Mouse (Mus musculus): ENCODE results near the gene Gm37240.

Gene Gm37240

DNA sequence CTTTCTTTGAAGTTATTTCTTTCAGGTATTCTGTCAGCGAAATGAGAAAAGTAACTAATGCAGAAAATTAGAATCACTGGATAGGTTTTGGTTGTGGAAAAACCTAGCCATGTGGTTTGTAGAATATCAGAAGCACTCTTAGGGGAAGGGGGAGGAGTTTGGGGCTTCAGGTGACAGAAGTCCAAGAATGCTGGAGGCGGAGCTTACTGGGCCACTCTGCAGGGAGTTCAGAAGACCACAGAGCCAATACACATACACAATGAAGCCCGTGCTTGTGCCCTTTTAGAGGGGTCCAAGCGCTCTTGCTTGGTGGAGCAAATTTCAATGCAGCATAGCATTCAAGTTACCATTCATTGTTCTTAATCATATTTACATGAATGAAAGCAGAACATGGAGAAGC lies 138.5 kb downstream of the Gm37240 start:
- no peak for DNase-seq (ENCODE audit: low spot score)

DNA sequence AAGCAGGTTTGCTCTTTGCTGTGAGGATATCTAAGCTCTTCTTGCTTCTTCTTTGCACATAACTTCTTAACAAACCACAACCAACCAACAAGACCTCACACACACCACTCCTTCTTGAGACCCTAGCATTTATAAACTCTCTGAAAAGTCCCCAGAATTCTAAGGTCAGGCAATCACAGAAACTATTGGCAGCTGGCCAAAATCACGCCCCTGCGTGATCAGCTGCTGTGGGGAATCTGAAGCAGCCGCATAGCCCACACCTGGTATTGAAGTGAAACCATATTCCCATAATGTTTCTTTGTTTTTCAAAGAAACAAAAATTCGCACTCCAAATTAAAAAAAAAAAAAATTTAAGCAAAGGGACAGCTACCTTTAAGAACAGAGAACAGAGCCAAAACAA lies 141.2 kb downstream of the Gm37240 start:
- no peak for DNase-seq (ENCODE audit: low spot score)

DNA sequence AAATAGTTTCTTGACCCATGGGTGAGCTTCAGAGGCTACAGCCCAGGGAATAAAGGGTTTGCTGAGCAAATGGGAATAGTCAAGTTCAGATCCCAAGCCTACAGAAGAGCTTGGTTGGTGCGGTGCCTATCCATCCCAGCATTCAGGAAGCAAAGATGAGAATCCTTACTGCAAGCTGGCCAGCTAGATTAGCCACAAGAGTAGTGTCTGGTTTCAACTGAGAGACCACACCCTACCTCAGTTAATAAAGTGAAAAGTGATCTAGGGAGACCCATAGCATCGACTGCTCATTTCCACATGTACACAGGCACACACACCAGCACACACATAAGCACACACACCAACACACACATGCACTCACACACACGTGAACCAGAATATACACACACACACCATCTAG lies 145.6 kb downstream of the Gm37240 start:
- no peak for DNase-seq (ENCODE audit: low spot score)

DNA sequence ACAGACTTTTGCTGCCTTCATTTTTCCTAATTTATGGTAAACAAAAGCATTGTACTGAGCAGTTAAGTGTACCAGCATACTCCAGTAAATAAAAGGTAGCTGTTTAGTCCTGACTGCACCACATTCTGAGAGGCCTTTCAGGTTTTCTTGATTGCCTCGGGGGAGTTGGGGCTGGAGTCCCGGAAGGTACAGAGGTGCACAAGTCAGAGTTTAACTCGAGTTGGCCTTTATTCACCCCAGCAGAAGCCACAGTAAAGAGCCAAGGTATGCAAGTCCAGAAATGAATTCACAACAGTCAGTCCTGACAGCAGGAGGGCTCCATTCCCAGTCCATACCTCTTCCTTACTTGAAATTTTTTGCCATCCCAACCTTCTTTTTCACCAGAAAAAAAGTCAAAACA lies 148.7 kb downstream of the Gm37240 start:
- DNase-seq (ENCODE audit: low spot score): no peak

DNA sequence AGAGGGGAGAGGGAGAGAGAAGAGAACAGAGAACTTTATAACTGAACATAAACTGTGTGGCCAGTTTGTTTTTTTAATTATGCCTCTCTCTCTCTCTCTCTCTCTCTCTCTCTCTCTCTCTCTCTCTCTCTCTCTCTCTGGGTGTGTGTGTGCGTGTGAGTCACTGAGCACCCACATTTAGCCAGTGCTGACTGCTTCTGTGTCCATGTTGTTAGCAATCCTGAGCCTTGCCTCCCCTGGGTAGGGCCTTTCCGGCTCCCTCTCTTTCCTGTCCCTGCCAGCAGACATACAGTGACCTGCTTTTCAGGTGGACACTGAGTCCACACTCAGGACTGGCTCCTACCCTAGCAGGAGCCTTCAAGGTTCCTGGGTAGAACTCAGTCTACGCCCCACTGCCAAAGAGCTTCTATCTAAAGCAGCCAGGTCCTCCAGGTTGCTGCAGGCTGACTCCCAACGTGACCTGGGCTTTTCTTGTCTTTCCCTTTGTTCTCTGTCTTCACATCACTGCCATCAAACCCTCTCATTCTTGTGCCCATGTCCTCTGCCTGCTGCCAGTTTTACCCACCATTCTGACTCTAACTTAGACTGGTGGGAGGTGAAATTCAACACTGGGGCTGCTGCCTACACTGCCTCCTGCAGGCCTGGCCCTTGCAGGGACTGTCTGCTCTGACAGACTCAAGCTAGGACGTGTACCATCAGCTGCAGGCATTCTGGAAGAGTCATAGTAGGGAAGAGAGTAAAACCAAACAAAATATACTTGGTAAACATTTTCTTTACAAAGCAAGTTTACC lies 153.2 kb downstream of the Gm37240 start:
- no peak for DNase-seq (ENCODE audit: low spot score)

DNA sequence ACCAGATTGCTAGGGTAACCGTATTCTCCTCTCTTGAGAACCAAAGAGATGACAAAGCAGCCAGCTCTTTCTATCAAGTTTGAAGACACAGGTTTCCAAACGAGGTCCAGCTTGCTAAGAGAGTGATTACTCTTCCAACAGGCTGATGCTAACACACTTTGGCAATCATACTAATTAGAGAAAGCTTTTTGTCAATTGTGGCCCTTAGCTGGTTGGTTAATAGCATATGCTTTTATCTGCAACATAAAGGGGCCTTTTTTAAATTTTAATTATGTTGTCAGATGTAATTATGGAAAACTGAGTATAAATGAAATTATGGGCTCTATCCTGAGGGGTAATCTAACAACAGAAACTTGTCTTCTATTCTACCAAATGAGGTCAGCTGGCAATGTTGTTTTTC lies 160.1 kb downstream of the Gm37240 start:
- DNase-seq (ENCODE audit: low spot score): no peak

DNA sequence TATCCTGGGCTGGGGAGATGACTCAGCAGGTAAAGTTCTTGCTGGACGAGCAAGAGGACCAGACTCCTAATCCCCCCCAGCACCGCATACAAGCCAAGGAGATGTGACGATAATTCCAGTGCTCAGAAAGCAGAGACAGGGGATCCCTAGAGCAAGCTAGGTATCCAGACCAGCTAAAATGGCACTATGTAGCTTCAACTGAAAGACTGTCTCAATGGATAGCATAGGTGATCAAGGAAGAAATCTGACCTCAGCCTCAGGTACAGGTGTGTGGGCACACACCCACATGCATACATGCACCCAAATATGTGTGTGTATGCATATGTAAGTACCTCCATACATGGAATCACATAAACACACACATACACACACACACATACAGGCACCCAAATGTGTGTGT lies 161.3 kb downstream of the Gm37240 start:
- no peak for DNase-seq (ENCODE audit: low spot score)

DNA sequence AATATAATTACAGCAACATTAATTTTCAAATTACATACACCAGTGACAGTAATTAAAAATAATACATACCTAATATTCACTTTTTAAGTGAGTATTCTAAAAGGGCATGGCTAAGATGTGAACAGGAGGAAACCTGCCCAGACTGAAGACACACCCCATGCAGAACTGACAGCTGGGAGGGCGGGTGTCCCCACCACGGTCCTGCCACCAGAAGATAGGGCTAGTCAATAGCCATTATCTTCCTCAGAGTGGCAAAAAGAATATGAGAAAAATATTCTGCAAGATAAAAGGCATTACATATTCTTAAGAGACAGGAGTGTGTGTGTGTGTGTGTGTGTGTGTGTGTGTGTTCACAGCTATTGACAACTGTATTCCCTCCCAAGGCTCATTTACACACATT lies 162.2 kb downstream of the Gm37240 start:
- DNase-seq (ENCODE audit: low spot score): no peak

DNA sequence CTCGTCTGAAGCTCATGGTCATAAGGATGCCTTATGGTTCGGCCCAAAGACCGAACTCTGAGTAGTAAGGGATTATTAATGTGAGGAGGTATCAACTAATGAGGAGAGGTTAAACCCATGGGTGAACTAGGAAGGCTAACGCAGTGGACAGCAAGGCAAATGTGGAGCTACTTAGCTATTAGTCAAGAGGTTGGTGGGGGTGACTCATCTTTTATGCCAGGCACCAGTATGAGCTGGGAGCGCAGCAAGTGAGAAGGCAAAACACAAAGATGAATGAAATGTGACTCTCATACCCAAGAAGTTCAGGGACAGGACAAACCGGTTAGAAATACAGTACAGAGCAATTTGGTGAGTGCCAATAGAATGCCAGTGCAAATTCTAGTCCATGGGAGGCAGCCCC lies 164.7 kb downstream of the Gm37240 start:
- peak; percentile 9 for DNase-seq (ENCODE audit: low spot score)

DNA sequence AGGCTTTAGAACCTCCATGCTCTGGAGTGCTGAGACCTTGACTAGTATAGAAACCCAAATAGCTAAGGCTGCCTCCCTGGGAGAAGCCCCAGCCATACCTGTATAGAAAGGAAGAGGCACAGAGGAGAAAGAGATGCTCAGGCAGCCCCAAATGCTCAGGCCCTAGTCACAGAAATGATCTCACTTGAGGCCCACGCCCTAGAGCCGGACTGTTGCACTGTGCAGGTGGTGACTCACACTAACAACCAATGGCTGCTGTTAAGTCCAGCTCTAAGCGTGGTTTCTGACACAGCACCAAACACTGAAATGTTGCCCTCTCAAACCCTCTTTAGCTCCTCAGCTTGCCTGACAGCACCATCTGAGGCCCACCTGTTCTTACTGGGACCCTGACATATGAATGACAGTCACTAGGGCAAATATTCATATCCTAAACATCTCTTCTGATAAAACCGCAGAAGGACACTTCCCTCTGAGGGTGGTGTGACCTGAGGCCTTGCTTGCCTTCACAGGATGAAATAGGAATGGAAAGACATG lies 171.5 kb downstream of the Gm37240 start:
- DNase-seq (ENCODE audit: low spot score): no peak

DNA sequence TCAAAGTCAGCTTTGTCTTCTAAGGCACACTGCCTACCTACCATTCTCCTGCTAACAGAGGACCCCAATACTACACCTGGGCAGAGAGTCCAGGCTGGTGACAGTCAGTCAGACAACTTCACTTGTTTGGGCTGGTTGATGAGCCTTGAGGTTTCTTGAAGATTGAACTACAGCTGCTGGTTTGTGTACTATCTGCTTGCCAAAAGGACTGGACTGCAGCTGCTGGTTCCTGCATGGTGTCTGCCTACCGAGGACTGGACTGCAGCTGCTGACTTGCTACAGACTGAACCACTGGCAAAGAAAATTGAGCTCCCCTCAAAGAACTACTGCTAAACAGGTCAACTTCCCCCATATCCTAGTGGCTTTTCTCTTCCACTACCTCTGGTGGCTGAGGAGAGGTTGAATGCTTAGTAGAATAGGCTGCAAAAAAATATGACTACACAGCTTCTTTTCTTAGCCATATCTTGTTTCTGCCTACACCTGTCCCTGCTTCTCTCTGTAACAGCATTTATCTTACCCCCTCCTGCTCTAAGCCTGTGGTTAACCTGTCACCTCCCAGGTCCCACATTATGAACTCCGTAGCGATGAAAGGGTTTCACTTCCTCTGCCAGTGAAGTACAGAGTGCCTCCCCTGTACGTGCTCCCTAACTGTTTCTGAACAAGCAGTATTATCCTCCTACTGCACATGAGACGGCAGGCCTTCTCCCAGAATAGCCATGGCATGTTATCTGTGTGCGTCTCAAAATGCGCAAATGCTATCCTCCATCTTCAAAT lies 173.2 kb downstream of the Gm37240 start:
- no peak for DNase-seq (ENCODE audit: low spot score)

DNA sequence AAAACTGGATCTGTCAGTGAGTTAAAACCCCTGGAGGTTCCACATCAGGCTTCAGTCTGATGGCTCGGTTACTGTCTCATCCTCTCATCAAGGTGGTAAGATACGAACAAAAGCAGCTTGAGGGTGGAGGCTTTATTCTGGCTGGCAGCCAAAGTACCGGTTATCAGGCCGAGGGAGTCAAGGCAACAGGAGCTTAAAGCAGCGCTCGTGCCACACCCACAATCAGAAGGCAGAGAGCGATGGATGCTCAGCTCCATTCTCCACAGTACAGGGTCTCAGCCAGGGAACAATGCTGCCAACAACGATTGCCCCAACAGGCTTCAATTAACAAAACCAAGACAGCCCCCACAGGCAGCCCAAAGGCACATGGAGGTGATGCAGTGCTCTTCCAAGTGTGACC lies 176.6 kb downstream of the Gm37240 start:
- no peak for DNase-seq (ENCODE audit: low spot score)

DNA sequence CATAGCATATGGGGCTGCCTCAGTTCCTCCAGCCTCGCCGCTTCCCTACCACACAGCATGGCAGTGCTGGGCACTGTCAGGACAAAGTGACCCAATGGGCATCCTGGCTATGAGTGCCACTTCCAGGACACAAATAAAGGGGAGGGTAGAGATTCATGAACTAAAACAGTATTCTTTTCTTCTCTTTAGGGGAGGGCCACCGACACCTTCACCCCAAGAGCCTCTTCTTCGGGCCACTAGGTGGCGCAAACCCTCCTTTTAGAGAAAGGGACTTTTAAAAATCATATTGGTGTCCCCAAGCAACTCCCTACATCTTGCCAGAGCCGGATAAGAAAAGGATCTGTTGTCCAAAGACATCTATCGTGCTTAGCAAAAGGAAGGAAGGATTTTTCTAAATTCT lies 179.9 kb downstream of the Gm37240 start:
- no peak for DNase-seq (ENCODE audit: low spot score)

DNA sequence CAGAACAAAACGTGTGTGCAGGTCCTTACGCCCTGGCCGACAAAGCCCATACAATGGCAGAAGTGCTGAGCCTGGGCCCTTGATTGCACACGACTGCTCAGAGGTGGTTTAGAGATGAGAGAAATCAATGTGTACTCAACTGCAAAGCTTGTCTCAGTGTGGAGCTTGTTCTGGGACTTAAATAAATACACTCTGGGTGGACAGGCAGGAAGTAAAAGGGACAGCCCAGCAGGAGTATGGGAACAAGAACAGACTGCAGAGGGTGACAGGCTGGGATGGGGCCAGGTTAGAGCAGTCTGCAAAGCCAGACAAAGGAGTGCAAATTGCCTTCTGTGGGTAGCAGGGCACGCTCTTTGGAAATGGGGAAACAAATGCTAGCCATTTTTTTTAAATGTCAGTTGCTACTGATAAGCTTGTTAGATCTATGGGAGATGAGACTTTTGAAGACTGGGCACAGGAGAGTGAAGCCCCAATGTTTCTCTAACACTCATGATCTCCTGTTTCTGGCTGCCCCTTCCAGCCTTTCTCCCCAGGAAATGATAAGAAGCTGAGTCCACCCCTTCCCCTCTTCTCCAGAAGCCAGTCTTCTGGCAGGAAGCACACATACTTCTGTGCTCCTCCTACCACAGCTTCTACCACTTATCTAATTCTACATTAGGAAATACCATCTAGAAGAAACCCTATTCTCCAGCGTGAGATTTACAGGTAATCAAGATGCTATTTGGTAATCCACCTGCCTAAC lies 184.0 kb downstream of the Gm37240 start:
- DNase-seq (ENCODE audit: low spot score): no peak

DNA sequence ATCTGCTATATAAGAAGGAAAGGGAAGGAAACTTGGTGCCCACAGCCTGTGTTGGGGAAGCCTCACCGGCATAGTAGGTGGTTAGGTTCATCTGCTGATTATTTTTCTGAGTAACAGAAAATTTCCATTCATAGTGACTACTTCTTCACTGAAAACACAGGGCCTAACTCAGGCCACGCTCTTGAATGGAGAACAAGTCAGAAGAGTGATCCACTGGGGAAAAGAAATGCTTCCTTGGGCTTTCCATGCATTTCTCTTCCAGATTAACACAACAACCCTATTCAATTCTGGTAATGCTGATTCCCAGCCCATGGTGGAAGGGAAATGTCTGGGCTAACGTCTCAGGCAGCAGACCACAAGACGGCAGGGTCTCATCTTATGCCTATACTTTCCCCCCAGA lies 188.8 kb downstream of the Gm37240 start:
- DNase-seq (ENCODE audit: low spot score): no peak

DNA sequence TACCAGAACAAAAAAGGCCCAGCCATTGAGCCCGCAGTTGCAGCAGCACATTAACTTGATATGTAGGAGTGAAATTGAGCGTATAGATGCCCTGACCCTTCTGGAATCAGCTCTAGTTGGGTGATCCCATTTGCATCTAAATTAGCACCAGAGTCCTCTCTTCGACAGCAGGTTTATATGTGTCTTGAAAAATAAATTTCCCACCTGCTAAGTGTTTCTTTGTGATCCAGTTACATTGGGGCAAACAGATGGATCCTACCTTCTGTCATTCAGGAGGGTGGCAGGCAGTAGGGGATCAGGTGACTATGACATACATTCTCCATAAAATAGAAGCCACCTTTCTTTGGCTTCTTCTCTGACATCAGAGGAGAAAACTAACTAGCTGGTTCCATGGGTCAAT lies 192.3 kb downstream of the Gm37240 start:
- no peak for DNase-seq (ENCODE audit: low spot score)

DNA sequence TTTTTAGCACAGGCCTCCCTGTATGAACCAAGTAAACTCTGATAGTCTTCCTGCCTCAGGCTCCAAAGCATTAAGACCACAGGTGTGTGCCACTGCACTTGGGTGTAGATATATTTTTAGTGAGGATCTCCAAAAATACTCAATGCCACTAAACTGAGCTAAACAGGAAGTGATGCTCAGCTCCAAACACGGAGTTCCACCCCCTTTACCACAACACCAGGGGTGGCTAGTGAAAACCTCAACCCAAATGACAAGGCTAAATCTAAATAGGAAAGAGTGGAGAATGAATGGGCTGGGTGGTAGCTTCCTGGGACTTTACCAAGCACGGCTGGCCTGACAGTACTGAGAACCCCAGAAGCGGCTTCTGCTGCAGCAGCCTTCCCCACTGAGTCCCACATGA lies 194.3 kb downstream of the Gm37240 start:
- no peak for DNase-seq (ENCODE audit: low spot score)

DNA sequence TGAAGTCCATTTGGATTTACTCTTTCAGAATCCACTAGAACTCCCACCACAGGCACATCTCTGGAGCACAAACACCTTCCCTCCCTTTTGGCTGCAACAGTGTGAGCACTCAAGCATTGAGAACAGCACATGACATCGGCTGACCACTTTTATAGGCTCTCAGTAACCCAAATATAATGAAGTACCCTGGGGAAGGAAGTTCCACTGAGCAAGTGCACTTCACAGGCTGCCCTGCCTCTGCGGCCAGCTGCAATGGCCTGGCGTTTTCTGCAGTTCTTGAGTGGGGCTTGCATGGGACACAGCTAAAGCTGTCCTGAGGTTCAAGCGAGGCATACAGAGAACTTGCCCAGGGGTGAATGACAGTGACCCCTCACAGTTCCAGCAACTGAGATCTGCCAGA lies 196.2 kb downstream of the Gm37240 start:
- no peak for DNase-seq (ENCODE audit: low spot score)

DNA sequence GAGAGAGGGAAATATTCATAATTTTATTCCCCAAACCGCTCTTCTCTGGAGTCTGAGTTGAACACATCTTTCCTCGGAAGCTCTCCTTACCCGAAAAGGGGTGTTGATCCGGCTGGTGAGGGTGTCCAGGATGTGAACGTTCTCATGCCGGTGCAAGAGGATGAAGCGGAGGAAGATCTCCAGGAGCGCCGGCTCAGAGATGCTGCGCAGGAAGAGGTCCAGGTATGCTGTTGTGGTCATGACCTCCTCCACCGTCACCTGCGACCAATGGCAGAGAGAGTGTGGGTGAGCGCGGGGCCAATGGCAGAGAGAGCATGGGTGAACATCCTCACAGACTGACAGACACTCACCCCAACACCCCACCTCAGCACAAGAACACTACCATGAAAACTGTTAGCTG lies 199.0 kb downstream of the Gm37240 start:
- DNase-seq (ENCODE audit: low spot score): no peak

DNA sequence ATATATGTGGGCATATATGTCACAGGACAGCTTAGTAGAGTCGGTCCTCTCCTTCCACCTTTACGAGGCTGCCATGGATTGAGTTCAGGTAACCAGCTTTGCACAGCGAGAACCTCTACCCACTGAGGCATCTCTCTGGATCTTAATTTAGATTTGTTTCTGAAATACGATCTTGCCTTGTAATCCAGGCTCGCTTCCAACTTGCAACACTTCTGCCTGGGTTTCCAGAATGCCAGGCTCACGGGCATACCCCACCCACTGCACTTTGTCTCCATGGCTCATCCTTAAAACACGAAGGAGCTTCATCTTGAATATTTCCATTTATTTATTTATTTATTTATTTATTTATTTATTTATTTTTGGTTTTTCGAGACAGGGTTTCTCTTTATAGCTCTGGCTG lies 202.0 kb downstream of the Gm37240 start:
- no peak for DNase-seq (ENCODE audit: low spot score)

DNA sequence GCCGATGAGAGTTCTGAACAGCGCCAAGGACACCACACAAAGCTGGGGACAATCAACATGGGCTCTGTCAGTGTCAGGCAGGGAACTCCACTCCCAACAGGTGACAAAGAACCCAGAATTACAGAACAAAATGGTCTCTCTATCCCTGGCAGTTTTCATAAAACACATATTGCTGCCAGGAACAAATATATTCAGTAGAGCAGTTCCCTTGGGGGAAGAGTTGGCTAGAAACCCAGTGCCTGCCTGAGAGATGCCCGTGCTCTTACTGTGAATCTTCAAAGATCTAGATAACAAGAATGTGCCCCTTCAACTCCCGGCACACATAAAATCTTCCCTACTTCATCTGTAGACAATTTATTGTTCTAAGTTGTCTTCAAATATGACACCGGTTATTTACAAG lies 203.7 kb downstream of the Gm37240 start:
- no peak for DNase-seq (ENCODE audit: low spot score)

DNA sequence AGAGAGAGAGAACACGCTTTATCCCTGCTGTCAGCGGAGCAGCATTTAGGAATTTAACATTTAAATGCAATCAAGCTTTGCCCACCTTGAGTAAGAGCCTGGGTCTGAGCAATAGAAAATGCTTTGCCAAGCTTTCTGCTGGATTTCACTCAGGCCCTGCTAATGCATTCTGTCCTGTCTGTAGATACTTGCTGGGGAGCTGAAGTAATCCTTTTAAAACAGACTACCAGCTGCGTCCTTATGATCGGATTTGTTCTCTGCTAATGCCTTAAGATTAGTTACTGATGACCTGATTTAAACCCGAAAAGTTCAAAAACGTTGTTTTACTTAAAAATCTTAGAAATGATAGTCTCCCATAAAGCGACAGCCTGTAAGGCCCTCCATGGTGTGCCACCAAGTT lies 206.2 kb downstream of the Gm37240 start:
- no peak for DNase-seq (ENCODE audit: low spot score)

DNA sequence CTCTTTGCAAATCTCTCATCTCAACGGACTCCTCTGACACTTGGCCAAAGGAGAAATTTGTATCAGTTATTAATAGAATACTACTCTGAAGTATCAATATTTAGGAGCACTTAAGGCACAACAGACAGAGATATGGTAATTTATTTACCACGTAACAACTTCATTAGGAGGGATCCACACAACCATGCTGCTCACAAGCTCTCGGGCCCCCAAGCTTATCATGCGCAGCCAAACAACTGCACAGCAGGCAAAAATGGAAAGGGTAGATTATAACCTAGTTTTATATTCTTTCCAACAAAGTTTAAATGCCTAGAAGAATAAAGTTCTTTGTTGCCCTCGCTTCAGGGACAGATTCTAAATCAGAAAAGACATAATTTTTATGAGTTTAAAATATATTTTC lies 207.4 kb downstream of the Gm37240 start:
- DNase-seq (ENCODE audit: low spot score): no peak

Data from MN1 (cell line).